Mouse (Mus musculus) layer of hippocampus, adult 11-12 months (tissue): ENCODE data around the gene Ly6g5b.
"Not testable (repeated sequence)": the region's sequence is repeated elsewhere in the genome, so short reads cannot be mapped to it uniquely, and the experiment has no call there.

Experiments used
- DNase-seq: peaks from one replicate; pipeline ENCODE4 v3.0.0; 2022; ENCODE audit warnings: low spot score

Ly6g5b gene

DNA sequence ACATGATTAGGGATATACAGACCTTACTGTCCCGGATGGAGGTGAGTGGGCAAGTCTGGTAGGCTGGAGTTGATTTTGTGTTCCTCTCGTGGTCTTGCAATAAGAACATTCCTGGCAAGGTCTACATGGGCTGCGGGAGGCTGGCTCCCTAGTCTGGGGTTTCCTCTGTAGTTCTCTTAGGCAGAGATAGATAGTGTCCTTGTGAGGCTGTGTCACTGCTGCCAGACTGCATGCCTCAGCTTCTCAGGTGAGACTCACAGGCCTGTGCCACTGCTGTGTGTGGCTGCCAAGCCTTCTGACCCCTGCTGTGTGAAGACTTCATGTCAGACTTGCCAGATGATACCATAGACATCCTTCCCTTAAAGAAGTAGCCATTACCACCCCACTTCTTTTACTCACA is 24.0 kb upstream of the Ly6g5b start:
- no peak for DNase-seq

DNA sequence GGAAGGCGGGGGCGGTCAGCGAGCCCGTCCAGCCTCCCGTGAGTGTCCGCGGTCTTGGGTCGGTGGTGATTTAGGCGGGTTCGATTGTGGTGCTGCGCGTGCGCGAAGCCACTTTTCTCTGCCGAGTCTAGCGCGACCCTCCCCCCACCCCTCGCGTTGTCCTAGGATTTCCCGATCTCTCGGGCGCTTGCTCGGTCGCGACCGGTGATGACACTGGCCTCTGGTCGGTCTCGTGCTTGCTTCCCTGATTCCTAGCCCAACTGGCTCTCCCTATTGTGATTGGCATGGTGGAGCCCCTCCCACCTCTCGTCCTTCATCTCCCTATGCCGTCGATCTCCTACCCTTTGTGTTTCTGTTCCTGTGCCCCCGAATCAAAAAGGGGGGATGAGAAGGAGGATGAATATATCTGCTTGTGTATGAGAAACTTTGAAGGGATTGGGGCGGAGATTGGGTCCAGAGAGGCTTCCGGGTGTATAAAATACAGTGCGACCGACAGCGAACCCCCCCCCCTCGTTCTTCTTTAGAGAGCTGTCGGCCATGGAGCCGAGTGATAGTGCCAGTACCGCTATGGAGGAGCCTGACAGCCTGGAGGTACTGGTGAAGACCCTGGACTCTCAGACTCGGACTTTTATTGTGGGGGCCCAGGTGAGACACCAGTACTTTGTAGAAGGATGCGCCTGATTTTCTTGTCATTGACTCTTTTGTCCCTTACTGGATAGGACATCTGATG is 20.5 kb upstream of the Ly6g5b start:
- no peak for DNase-seq

DNA sequence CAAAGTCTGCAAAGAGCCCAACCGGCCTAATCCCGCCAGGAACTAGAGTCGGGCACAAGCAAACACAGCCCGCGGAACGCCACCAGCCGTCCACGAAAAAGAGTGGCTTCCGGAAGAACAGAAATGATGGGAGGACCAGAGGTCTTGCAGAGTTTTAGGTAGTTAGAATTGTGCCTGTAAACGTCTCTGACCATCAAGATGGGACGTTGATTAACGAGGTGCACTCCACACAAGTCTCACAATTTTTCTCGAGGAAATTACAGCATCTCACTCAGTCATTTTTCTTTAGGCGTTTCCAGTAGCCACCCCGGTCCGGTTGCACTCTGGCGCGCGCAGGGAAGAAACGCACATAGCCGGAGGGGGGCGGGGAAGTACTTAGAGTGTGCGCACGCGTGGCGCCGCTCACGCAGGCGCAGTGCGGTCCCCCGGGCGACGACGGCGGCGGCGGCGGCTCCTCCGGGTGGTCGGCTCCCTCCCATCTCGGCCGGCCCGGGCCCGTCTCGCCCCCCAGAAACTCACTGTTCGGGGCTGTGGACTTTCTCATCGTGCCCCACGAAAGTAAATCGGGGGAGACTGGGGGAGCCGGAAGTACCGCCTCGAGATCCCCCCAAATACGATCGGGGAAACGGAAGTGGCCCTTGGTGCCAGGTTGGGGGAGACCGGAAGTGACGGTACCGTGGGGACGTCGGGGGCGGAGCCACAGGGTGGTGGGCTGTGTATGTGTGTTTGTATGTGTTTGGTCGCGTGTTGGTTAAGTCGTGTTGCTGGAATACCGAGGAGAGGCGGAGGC is 19.8 kb upstream of the Ly6g5b start, which contains the start of gene Bag6:
TSS of gene Bag6 (plus strand) at position 378 of the 790 bp plus-strand sequence.
- DNase-seq = peak; percentile 96

DNA sequence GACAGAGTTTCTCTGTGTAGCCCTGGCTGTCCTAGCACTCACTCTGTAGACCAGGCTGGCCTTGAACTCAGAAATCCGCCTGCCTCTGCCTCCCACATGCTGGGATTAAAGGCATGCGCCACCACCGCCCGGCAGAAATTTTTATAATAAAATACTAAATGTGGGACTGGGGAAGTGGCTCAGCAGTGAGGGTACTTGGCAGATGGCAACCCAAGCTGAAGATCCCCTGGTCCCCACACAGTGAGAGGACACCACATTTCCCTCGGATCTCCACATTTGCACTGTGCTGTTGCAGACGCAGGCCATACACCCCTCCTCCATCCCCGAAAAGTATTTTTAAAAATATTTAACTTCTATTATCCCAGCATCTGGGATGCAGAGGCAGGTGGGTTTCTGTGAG is 18.3 kb upstream of the Ly6g5b start:
- no peak for DNase-seq

DNA sequence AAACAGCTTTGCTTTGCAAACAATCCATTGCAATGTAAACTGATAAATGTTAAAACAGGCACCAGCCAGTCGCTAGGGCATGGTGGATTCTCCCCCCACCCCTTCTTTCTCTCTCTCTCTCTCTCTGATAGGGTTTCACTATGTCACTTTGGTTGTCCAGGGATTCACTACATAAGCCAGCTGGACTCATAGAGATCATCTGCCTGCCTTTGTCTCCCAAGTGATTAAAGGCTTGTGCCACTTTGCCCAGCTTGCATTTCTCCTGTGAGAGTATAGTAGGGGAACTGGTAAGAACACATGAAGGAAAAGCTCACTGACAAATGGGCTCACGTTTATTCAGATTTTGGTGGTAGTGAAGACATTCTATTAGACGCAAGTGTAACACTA is 16.9 kb upstream of the Ly6g5b start:
- DNase-seq = no peak

DNA sequence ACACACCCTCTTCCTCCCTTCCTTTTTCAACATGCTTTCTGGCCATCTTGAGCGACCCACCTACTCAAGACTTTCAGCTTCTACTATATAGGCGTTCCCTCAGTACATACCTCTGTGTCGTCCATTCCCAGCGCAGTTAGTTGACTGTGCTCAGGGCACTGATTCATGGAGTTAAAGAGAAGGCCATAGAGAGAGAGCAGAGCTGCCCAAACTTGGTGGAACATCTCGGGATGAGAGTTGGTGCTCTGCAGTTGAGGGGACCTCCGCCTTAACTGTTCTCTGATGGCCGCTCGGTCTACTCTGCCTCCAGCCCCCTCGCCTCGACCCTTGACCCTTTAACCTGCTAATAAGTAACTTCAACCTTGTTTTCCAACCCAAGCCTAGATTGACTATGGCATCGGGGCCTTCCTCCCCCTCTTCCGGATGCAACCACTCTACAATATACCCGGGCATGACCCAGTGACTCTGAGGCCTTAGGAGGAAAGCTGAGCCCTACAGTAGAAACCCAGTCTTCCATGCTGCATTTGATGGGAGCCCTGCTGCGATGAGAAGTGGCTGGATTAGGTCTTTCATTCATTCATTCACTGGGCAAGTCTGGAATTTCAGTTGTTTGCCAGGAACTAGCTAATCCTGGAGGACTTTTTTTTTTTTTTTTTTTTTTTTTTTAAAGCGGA is 16.4 kb upstream of the Ly6g5b start, which contains the start of gene Apom:
TSS of gene Apom (minus strand) at position 551 of the 674 bp plus-strand sequence.
- no peak for DNase-seq

DNA sequence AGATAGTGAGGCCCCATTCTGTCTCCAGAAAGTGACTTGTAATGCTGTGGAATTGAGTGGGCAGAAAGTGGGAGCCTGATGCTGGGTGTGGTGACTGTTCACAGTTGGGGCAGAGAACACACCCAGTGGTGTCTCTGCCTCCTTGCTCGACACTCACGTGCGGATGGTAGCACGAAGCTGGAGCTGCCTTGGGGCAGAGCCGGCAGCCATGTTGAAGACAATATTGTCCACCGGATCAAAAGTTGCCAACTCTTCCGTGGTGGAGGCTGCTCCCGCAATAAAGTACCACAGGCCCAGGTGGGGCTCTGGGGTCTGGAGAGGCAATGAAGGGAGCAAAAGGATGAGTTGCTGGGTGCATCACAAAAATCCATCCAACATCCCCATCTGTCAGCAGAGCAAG is 15.8 kb upstream of the Ly6g5b start:
- DNase-seq = no peak

DNA sequence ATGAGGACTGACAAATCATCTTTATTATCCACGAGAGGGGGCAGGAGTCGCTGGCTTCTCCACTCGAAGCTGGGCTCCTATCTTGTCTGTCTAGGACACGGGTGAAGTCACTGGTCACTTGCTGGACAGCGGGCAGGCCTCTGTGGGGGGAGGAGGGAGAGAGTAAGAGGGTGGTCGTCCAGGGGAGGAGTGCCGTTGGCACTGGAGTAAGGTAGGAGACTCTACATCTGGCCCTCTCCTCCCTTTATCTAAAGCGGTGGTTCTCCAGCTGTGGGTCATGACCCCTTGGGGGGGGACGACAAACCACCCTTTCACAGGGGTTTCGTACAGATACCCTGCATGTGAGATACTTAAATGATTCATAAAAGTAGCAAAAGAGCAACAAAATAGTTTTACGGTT is 13.8 kb upstream of the Ly6g5b start:
- DNase-seq = no peak

DNA sequence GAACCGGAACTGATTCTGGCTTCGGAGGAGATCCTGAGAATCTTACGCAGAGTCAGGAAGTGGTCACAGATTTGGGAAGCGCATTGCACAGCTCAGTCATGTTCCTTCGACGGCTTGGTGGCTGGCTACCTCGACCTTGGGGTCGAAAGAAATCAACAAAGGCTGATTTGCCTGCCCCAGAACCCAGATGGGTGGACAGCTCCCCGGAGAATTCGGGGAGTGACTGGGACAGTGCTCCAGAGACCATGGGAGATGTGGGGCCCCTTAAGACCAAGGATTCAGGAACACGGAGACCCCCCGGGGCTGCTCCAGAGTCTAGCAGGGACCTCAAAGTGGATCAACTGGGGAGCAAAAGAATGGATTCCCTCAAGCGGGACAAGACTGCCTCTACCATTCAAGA is 11.8 kb upstream of the Ly6g5b start:
- DNase-seq = no peak

DNA sequence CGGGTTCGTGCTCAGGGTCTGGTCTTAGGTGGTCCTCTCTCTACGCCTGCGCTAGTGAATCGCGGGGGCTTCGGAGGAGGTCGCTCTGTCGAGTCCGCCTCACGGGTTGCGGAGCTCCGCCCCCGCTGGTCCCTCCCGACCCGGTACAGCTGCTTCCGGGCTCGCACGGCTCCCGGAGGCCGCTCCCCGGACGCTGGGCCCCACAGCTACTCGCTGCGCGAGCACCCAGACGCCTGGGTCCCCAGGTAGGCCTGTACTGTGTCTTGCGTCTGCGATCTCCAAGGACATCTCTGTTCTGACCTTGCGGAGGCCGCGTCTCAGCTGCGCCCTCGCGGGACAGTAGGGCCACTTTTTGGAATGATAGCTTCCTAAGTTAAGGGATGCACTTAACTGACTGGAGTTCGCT is 11.0 kb upstream of the Ly6g5b start, which contains the start of gene D17H6S53E:
TSS of gene D17H6S53E (plus strand) at position 168 of the 406 bp plus-strand sequence.
- DNase-seq = peak; percentile 63

DNA sequence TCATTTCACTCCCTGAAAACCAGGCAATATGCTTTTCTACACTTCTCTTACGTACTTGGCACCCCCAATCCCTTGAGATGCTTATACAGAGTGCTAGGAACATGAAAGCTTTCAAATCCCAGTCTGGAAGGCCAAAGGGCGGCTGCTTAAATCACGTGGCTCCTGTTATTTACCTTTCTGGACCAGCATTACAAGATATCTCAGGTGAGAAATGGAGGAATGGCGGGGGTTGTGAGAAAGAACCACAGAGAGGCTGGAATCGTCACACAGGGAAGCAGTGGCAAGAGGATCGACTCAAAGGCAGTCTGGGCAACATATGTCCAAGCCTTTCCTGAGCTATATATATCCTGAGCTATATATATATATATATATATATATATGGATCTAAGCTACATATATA is 10.3 kb upstream of the Ly6g5b start:
- no peak for DNase-seq

DNA sequence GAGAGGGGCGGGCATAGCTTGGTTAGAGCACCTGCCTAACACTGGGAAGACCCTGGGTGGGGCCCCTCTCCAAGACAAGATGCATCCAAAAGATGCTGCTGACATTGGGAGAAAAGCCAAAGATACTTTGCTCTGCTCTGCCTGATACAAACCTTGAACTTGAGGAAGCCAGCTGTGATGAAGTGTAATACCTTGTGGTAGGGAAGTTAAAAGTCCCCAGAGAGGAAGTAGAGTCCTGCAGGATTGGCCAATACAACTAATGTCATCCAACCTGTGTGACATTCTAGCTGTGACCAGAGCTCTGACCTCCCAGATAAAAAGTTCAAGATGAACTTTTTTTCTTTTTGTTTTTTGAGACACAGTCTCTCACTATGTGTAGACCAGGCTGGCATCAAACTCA is 9.9 kb upstream of the Ly6g5b start:
- no peak for DNase-seq

DNA sequence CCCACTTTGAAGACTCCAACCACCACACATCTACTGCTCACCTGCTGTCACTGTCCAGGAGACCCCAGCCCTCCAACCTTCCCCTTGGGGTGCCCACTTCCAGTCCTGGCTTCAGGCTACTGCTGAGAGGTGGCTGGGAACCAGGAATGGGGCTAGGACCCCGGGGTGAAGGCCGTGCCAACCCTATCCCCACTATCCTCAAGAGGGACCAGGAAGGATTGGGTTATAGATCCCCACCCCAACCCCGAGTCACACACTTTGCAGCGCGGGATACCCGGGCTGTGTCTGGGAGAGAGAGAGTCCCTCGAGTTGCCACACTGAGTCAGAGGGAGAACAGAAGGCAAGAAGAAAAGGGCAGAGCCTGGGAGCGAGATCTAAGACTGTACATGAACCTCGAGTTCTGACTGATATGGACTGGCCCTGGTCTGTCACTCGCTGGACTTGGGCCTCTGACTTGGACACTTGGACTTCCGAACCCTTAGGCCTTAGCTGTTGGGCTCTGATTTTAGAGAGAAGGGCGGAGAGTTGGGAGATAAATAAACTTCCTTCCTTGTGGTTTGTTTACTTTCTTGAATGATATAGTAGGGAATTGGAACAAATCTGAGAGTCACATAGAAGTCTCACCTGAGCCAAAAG is 9.2 kb upstream of the Ly6g5b start:
- DNase-seq = not testable (repeated sequence)

DNA sequence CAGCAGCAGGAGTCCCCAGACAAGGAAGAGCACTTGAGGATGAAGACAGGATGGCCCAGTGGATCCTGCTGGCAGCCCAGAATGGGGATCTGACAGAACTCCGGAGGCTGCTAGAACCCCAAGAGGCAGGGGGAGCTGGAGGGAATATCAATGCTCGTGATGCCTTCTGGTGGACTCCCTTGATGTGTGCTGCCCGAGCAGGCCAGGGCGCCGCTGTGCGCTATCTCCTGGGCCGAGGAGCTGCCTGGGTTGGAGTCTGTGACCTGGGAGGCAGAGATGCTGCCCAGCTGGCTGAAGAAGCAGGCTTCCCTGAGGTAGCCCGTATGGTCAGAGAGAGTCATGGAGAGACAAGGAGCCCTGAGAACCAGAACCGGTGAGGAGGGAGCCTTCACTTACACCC is 8.1 kb upstream of the Ly6g5b start:
- DNase-seq = not testable (repeated sequence)

DNA sequence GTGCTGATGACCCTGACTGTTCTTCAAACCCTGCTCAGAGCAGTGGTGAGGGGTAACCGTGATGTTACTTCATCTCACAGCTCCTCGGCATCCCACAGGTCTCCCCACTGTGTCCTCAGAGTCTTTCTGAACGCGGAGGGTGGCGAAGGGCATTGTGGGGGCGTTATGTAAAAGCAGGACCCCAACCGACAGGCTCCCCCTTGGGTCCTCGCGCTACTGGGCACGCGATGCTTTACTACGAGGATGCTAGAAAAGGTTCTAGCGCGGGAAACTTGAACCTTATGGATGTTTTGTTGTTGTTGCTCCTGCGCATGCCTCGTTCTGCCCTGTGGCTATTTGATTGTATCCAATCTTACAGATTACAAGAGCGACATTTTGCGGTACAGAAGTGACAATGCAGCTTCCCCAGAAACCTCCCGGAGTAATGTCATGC is 6.7 kb upstream of the Ly6g5b start, which contains the start of gene Csnk2b:
TSS of gene Csnk2b (minus strand) at position 183 of the 433 bp plus-strand sequence.
- DNase-seq = peak; percentile 75

DNA sequence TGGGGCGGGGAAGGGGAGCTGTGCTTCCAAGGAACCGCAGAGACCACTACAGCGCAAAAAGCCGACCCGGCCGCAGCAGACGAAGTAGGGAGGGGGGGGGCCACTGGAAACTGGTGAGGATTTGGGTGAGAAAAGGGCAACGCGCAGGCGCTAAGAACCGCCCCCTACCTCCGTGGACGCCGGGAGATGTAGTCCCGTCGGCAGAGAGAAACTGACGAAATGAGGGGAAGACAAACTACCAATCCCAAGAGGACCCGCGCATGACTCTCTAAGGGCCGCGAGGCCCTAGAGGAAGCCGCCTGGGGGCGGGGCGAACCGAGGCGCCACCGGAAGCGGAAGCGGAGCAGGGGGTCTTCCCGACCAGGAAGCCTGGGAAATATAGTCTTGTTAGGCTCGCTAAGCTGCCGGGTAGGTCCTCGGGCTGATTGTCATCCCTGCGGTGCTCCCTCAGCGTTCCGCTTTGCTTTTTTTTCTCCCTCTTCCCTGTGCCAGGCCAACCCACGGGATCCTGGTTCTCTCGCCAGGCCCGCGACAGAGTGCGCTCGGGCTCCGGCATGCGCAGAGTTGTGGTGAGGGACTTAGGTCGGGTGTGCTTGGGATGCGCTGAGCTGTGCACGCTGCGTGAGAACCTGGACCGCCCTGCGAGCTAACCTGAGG is 6.0 kb upstream of the Ly6g5b start, which contains the start of gene Gpank1:
TSS of gene Gpank1 (plus strand) at position 313 of the 657 bp plus-strand sequence.
- DNase-seq = peak; percentile 97

DNA sequence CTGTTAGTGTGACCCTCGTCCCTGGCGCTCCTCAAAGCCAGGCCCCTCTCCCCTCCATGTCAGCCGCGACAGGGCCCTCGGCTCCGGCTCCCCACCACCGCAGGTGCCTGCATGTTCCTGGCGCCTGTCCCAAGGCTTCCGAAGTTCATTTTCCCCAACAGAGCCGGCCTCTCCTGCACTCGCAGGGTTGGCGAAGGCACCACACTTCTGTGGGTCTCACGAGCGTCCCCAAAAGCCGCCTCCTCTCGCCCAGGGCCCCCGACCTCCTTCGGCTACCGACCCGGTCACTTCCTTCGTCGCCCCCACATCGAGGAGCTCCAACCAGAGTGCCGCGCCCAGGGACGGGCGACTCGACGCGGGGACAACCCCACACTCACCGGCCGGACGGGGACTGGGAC is 5.5 kb upstream of the Ly6g5b start:
- no peak for DNase-seq

DNA sequence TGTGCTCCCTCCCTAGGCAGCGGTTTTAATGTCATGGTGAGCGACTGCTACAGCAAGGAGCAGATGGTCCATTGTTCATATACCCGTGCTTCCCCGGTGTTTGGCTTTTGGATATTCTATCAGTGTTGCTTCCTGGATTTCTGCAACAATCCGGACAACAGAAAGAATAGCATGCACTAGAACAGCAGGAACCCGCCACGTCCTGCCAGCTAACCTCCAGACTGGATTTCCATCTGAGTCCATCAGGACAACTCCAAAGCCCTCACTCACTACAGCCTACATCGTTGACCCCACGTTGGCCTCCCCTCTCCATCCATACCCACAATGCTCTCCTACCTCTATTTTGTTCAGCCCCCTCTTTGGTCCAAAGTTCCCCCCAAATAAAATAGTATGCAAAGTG is 3.5 kb downstream of the Ly6g5b start:
- DNase-seq = no peak

DNA sequence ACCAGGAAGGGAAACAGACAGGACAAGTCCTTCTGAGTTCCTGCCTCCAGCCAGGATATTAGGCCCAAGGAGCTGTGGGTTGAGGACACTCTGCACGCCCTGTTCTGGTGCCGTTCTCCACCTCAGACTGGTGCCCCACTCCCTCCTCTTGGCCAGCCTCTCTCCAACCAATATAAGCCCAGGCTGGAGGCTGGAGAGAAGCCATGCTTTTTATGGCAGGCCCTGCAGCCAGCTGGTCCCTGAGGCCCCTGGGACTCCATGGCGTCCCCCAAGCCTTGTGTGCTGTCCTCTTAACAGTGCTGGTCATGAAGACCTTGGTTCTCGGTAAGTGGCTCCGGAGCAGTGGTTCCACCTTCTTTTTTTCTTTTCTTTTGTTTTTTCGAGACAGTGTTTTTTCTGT is 7.1 kb downstream of the Ly6g5b start, which contains the start of gene Ly6g5c:
TSS of gene Ly6g5c (plus strand) at position 183 of the 400 bp plus-strand sequence.
- DNase-seq = no peak

DNA sequence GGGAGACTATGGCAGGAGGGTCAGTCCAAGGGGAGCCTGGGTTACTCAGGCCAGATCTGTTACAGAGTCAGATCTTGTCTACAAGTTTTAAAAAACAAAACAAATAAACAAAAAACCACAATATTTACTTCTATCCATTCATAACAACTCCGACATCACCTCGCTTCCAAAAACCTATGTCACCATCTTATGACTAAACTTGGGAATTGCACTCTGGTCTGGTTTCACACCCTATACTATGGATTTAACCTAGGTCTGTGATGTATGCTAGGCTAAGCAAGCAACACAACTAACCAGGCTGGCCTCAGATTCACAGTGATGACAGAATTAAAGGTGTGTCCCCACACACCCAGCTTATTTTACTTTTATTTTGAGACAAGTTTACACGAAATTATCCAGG is 8.7 kb downstream of the Ly6g5b start:
- no peak for DNase-seq

DNA sequence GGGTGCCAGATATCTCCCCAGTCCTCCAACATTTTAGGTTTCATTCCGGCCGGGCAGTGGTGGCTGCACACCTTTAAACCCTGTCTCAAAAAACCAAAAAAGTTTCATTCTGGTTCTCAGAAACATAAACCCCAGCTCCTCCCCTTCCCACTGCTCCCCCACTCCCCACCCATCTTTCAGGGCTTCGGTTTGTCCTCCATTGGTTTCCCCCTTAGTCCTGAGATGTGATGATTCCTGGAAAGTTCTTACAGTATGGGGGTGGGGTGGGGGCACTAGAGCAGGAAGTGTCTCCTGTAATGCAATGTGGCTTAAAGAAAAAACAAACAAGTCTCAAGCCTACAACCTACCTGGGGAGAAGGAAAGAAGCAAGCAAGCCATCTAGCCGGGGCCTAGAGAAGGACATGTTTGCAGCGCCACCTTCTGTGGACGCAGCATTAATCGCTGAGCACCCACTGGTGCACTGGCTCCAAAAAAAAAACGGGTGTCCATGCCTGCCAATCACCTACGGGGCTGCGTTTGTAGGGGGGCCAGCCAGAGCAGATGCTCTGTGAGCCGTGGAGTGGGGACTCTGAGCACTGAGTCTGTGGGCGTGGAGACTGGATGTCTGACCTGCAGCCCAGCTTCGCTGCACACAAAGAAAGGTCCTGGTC is 9.4 kb downstream of the Ly6g5b start:
- DNase-seq = no peak
